Mouse (Mus musculus): ENCODE measurements around the gene Gpat2.

DNA sequence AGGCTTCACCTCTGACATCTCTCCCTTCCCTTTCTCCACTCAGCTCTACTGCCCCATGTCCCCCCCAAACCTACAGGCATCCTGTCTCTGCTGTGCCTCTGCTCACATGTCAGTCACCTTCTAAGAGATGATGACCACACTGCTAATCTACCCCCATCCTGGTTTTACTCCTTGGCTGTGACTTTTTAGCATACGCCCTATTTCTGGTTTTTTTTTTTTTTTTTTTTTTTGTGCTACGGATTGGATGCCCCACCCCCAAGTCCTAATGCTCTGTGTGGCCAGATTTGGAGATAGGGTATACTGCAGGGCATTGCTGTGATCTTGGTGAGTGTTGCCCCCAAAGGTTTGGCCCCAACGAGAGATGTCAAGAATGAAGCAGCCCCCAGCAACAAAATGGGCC is 47.3 kb downstream of the Gpat2 start:
- TF ChIP-seq POLR2A (IDR thresholded peaks at IDR 0.05; ENCODE audit: extremely low read depth, insufficient read depth, low read length) (no peak), CTCF (IDR thresholded peaks at IDR 0.05; ENCODE audit: extremely low read depth, insufficient read depth, low read length) (no peak)
